Mouse (Mus musculus): ENCODE measurements around the gene Hist1h3f. TPM values are rescaled to one million over a fixed set of nuclear protein-coding genes. Genes with fewer than 3 reads are reported as not detected.
"Not testable (repeated sequence)": the region's sequence is repeated elsewhere in the genome, so short reads cannot be mapped to it uniquely, and the experiment has no call there.

The Hist1h3f gene
- polyA plus RNA-seq, 1 experiment from 2014 or later: not detected

DNA sequence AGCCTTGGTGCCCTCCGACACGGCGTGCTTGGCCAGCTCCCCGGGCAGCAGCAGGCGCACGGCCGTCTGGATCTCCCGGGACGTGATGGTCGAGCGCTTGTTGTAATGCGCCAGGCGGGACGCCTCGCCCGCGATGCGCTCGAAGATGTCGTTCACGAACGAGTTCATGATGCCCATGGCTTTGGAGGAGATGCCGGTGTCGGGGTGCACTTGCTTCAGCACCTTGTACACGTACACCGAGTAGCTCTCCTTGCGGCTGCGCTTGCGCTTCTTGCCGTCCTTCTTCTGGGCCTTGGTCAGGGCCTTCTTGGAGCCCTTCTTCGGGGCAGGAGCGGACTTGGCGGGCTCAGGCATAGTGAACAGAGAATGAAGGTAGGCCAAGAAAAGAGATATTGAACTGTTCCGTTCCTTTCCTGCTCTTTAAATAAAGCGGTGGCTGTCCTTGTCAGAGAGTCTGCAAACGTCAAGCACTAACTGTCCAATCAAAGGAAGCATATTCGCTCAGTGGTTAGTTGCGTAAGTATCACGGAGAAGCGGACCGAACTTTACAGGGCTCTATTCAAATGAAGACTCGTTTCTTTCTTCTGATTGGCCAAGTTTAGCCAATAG is 749 bp upstream of the Hist1h3f start, which contains the start of gene Hist1h2bh:
Gene Hist1h2bh (minus strand): TSS at position 394 of the 609 bp plus-strand sequence.
- H3K36me3 ChIP-seq; H3K27me3 ChIP-seq (replicated peaks); H3K4me1 ChIP-seq; H3K9me3 ChIP-seq (replicated peaks): not testable (repeated sequence)
- ATAC-seq (ENCODE audit: low FRiP score): peak; percentile 90
- H3K27ac ChIP-seq (replicated peaks): peak within 1 kb of the TSS; percentile 88
- 1% methylated on average over 39 of the region's 42 CpGs for WGBS
- peak within 1 kb of the TSS; percentile 52 for H3K4me3 ChIP-seq (replicated peaks)
- H3K9ac ChIP-seq (replicated peaks): peak within 1 kb of the TSS; percentile 49
- H3K4me2 ChIP-seq: peak within 1 kb of the TSS; percentile 67

DNA sequence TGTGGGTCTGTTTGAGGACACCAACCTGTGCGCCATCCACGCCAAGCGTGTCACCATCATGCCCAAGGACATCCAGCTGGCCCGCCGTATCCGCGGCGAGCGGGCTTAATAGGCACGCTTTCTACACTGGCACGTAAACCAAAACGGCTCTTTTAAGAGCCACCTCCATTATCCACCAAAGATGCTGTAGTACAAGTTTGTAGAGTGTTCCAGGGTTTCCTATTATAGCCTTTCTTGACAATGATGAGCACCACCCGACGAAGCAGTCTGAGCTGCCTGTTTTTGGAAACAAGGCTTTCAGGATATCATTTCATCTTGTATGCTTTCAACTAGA is 902 bp downstream of the Hist1h3f start:
- H3K4me2 ChIP-seq: peak overlapping the region; percentile 67
- H3K27me3 ChIP-seq (replicated peaks); H3K9me3 ChIP-seq (replicated peaks); ATAC-seq (ENCODE audit: low FRiP score); H3K4me1 ChIP-seq; H3K36me3 ChIP-seq; H3K9ac ChIP-seq (replicated peaks): not testable (repeated sequence)
- H3K4me3 ChIP-seq (replicated peaks): peak overlapping the region; percentile 52
- WGBS: 0% methylated on average over 14 of the region's 14 CpGs
- H3K27ac ChIP-seq (replicated peaks): 0 out of 2 replicates have a peak overlapping the region, but pooled peaks have one; percentile 88

DNA sequence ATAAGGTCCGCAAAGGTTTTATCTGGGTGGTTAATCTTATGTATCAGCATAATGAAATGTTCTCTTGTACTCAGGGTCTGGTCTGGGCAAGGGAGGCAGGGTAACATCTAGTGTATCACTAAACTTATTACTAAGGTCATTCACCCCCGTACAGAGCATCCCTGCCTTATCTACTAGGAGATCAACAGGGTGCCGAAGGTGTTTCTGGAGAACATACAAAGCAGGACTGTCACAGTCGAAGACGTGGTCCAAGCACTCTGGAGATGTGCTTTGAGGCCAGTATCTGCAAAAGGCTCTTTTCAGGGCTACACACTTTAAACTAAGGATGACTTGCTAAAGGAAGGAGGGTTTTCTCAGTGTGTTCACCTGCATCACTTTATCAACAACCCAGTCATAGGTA is 2.8 kb downstream of the Hist1h3f start:
- Histone ChIP-seq H3K9me3 (replicated peaks) (no peaks in the 10 kb centered on the region), H3K4me3 (replicated peaks) (no peak overlapping the region), H3K4me2 (no peak overlapping the region), H3K27me3 (replicated peaks) (no peaks in the 10 kb centered on the region), H3K4me1 (peaks cover 11% of the 10 kb centered on the region), H3K9ac (replicated peaks) (no peak overlapping the region), H3K27ac (replicated peaks) (no peak overlapping the region), H3K36me3 (no peaks in the 10 kb centered on the region)
- no peak for ATAC-seq (ENCODE audit: low FRiP score)
- 83% methylated on average over 5 of the region's 5 CpGs for WGBS

DNA sequence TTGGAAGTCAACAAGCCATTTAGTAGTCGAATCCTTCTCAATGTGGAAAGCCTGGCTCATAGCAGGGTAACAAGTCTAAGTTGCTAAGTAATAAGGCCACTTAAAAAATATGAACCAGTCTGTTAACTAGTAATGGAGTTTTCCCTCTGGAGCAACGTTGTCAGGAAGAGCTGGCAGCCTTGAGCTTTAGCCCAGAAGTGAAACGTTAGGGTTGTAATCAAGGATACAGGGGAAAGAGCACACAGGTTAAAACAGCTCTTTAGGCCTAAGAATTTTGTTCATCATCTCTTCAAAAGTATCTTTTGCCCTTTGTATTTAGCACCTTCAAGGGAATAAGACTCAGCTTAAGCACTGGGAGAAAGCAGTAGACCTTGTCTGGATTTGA is 6.9 kb downstream of the Hist1h3f start:
- Histone ChIP-seq H3K4me3 (replicated peaks) (peak overlapping the region; percentile 49), H3K9me3 (replicated peaks) (no peaks in the 10 kb centered on the region), H3K36me3 (no peaks in the 10 kb centered on the region), H3K4me2 (peak overlapping the region; percentile 68), H3K9ac (replicated peaks) (peak overlapping the region; percentile 51), H3K27ac (replicated peaks) (peak overlapping the region; percentile 90), H3K4me1 (peaks cover 24% of the 10 kb centered on the region), H3K27me3 (replicated peaks) (no peaks in the 10 kb centered on the region)
- no peak for ATAC-seq (ENCODE audit: low FRiP score)
- WGBS: 3% methylated on average over 3 of the region's 3 CpGs

DNA sequence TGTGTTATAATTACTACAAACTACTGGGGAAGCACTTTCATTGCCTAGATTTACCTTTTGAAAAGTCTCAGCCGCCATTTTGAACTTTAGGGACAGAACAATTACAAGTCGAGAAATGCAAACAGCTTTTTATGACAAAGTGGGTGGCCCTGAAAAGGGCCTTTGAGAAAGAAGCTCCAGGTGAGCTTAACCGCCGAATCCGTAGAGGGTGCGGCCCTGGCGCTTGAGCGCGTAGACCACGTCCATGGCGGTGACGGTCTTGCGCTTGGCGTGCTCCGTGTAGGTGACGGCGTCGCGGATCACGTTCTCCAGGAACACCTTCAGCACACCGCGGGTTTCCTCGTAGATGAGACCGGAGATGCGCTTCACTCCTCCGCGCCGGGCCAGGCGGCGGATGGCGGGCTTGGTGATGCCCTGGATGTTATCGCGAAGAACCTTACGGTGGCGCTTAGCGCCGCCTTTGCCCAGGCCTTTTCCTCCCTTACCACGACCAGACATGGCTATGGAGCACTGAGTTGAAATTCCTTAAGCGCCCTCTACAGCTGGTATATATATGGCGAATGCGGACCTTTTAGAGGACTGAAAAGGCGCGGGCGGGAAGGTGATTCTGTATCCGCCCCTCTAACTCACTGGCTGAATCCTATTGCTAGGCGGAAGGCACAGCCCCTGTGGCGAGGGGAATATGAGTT is 7.4 kb downstream of the Hist1h3f start, which contains the start of gene Hist1h4f:
Gene Hist1h4f (minus strand): TSS at position 503 of the 689 bp plus-strand sequence.
- WGBS: under 1% methylated on average over 47 of the region's 47 CpGs
- peak; percentile 90 for ATAC-seq (ENCODE audit: low FRiP score)

DNA sequence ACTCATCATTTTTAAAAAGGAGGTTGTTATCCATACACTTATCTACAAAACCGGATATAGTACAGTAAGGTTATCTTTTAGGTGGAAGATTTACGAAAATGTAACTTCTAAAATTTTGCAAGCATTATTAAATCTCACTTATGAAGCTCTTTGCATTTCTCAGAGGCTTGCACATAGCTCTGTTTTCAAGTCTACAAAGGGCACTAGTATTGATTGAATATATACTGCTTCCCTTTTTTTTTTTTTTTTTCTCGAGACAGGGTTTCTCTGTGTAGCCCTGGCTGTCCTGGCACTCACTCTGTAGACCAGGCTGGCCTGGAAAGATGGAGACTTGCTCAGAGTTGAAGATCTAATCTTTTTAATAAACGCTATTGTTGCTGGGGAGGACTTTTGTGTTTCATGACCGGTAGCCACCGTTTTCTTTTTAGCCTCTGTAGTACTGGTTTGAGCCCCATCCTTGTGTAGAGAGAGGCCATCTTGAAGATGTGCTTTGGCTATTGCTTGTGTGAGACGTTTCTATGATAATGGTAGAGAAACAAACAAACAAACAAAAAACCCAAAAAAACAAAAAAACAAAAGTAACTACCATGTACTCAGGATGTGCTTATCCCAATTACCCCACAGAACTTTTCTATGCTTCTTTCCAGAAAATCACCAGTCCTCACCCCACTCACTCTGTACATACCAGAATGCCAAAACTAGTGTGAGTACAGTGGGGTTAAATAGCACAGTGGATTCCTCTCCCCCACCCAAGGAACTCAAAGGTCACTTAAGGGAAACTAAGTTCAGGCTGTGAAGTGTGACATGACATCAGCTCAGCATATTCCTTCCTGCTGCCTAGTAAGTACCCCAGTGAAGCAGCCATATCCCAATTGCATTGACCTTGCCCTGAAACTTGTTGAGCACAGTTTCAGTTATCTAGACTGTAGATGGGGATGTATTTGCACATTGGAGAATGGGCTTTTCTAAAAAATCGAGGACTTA is 8.4 kb downstream of the Hist1h3f start:
- Histone ChIP-seq H3K9ac (replicated peaks) (no peak overlapping the region; the same call in 1 of the 2 replicates), H3K4me3 (replicated peaks) (peak overlapping the region; percentile 49), H3K9me3 (replicated peaks) (no peaks in the 10 kb centered on the region), H3K27ac (replicated peaks) (peak overlapping the region; percentile 90), H3K4me1 (peaks cover 32% of the 10 kb centered on the region), H3K36me3 (no peaks in the 10 kb centered on the region), H3K4me2 (peak overlapping the region; percentile 68), H3K27me3 (replicated peaks) (no peaks in the 10 kb centered on the region)
- no peak for ATAC-seq (ENCODE audit: low FRiP score)
- WGBS: 54% methylated on average over 8 of the region's 8 CpGs

More for the DNA sequence above, 7.4 kb downstream of the Hist1h3f start, which contains the start of gene Hist1h4f:
- not testable (repeated sequence) for H3K27me3 ChIP-seq (replicated peaks); H3K36me3 ChIP-seq; H3K9me3 ChIP-seq (replicated peaks)
- peak within 1 kb of the TSS; percentile 68 for H3K4me2 ChIP-seq
- H3K4me3 ChIP-seq (replicated peaks): peak within 1 kb of the TSS; percentile 49
- H3K4me1 ChIP-seq: peaks cover 25% of the 10 kb centered on the region
- H3K9ac ChIP-seq (replicated peaks): peak within 1 kb of the TSS; percentile 51
- peak within 1 kb of the TSS; percentile 90 for H3K27ac ChIP-seq (replicated peaks)

DNA sequence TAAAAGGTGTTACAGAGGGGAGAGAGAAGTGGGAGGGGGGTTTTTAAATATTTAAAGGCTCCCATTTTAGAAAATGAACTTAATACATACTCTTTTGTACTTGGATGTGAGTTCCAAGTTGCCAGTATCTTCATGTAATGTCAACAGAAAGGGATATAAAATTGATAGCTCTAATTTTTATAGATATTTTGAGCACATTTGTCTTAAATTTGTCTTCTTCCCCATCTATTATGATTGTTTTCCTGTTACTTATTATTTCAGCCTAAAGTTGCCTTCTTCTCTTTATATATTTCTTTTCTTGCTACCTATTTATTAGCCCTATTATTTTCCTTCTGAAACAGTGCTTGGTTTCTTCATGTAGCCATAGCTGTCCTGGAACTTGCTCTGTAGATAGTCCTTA is 9.1 kb downstream of the Hist1h3f start, which contains the start of gene Hist1h1d:
Gene Hist1h1d (plus strand): TSS at position 301 of the 400 bp plus-strand sequence.
- Histone ChIP-seq H3K27ac (replicated peaks) (peak within 1 kb of the TSS; percentile 90), H3K9ac (replicated peaks) (no peak within 1 kb of the TSS), H3K4me1 (peaks cover 32% of the 10 kb centered on the region), H3K27me3 (replicated peaks) (no peaks in the 10 kb centered on the region), H3K36me3 (no peaks in the 10 kb centered on the region), H3K4me3 (replicated peaks) (no peak within 1 kb of the TSS), H3K9me3 (replicated peaks) (no peaks in the 10 kb centered on the region), H3K4me2 (peak within 1 kb of the TSS; percentile 68)
- no peak for ATAC-seq (ENCODE audit: low FRiP score)

DNA sequence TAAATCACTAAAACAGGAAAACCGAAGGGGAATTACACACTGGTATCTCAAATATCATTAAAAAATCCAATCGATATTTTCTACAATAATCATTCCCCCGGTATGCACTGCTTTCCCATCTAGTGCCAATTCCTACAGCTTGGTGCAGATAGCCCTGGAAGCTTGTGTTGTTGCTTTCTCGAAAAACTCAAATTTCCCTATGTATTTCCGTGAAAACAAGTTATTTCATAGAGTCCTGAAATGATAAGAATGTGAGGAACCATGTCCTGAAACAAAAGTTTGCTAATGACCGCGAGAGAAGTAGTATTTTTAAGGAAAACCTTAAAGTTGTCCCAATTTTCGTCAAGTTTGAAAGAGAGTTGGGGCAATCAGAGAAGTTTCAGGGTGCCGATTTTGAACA is 10.5 kb downstream of the Hist1h3f start:
- H3K4me2 ChIP-seq: peak overlapping the region; percentile 99
- no peaks in the 10 kb centered on the region for H3K36me3 ChIP-seq
- 26% methylated on average over 9 of the region's 9 CpGs for WGBS
- ATAC-seq (ENCODE audit: low FRiP score): no peak
- peaks cover 32% of the 10 kb centered on the region for H3K4me1 ChIP-seq
- no peaks in the 10 kb centered on the region for H3K9me3 ChIP-seq (replicated peaks)
- H3K4me3 ChIP-seq (replicated peaks): peak overlapping the region; percentile 51
- no peaks in the 10 kb centered on the region for H3K27me3 ChIP-seq (replicated peaks)
- H3K9ac ChIP-seq (replicated peaks): peak overlapping the region; percentile 64; the same call in 1 of the 2 replicates
- peak overlapping the region; percentile 87 for H3K27ac ChIP-seq (replicated peaks)

DNA sequence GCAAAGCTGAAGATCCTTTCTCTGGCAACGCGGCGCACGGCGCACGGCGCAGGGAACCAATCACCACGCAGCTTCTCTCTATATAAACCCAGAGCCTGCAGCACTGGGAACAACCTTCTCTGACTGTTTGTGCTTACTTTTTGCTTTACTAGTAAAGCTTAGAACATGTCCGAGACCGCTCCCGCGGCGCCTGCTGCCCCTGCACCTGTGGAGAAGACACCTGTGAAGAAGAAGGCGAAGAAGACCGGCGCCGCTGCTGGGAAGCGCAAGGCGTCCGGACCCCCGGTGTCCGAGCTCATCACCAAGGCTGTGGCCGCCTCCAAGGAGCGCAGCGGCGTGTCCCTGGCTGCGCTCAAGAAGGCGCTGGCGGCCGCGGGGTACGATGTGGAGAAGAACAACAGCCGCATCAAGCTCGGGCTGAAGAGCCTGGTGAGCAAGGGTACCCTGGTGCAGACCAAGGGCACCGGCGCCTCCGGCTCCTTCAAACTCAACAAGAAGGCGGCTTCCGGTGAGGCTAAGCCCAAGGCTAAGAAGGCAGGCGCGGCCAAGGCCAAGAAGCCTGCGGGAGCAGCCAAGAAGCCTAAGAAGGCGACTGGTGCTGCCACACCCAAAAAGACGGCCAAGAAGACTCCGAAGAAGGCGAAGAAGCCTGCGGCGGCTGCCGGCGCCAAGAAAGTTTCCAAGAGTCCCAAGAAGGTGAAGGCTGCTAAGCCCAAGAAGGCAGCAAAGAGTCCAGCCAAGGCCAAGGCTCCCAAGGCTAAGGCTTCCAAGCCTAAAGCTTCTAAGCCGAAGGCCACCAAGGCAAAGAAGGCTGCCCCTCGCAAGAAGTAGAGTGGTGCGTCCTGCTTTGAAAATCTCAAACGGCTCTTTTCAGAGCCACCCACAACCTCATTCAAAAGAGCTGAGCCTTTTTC is 11.3 kb downstream of the Hist1h3f start:
- Histone ChIP-seq H3K4me1 (peaks cover 32% of the 10 kb centered on the region), H3K27ac (replicated peaks) (peak overlapping the region; percentile 87), H3K36me3 (no peaks in the 10 kb centered on the region), H3K9me3 (replicated peaks) (no peaks in the 10 kb centered on the region), H3K4me3 (replicated peaks) (peak overlapping the region; percentile 51), H3K9ac (replicated peaks) (peak overlapping the region; percentile 64), H3K27me3 (replicated peaks) (no peaks in the 10 kb centered on the region), H3K4me2 (peak overlapping the region; percentile 99)
- 0% methylated on average over 54 of the region's 54 CpGs for WGBS
- ATAC-seq (ENCODE audit: low FRiP score): peak; percentile 77

DNA sequence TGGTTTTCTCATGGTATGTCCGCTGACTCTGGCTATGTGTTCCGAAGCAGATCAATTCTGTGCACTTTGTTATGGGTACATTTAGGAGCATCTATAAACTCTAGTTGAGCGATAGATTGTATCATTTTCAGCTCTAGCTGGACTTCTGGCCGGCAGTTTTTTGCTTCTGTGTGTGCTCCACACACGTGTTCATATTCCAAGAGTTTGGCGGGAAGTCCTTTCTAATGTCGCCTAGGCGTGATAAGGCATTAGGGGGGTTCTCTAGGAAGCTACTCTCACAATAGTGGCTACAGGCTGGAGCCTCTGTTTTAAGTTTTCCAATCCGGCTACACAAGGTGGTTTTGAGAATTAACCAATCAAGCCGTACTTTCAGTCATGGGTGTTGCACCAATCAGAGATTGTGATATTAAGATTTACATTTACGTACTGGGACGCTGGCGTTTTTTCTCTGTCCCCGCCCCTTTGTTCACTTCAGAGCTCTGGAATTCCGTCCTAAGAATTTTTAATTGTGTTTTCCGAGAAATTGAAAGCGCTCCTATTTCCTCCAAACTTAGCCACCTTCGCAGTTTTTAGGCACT is 12.1 kb downstream of the Hist1h3f start:
- under 1% methylated on average over 18 of the region's 18 CpGs for WGBS
- Histone ChIP-seq H3K4me3 (replicated peaks) (peak overlapping the region; percentile 51), H3K36me3 (no peaks in the 10 kb centered on the region), H3K4me2 (peak overlapping the region; percentile 99), H3K9ac (replicated peaks) (peak overlapping the region; percentile 64), H3K4me1 (peaks cover 30% of the 10 kb centered on the region), H3K9me3 (replicated peaks) (no peaks in the 10 kb centered on the region), H3K27ac (replicated peaks) (peak overlapping the region; percentile 87), H3K27me3 (replicated peaks) (no peaks in the 10 kb centered on the region)
- peak; percentile 87 for ATAC-seq (ENCODE audit: low FRiP score)

Data from neural tube, embryonic 15.5 days (tissue).